Mouse (Mus musculus) cortical plate, adult 2 months (tissue): Measurements from ENCODE around the gene Lrp6.

Experiments
- CTCF ChIP-seq: fragments of 200-500 bp; IDR thresholded peaks from 2 replicates; pipeline ENCODE4 v1.5.1; 2011; ENCODE audit warnings: mild to moderate bottlenecking, control low read depth, low read length; ENCODE audit not compliant: insufficient read depth; ENCODE audit errors: extremely low read depth
- POLR2A ChIP-seq: fragments of 200-500 bp; IDR thresholded peaks from 2 replicates; pipeline ENCODE4 v1.6.1; 2011; ENCODE audit warnings: mild to moderate bottlenecking, low read length, control low read depth; ENCODE audit not compliant: insufficient read depth; ENCODE audit errors: extremely low read depth

- TF ChIP-seq CTCF (no peak), POLR2A (no peak)
These were observed 10.4 kb downstream of the Lrp6 start for GRCm38 (mm10) chr6:134556185-134556950.
